Mouse (Mus musculus): ENCODE measurements around the gene Gm10134.

DNA sequence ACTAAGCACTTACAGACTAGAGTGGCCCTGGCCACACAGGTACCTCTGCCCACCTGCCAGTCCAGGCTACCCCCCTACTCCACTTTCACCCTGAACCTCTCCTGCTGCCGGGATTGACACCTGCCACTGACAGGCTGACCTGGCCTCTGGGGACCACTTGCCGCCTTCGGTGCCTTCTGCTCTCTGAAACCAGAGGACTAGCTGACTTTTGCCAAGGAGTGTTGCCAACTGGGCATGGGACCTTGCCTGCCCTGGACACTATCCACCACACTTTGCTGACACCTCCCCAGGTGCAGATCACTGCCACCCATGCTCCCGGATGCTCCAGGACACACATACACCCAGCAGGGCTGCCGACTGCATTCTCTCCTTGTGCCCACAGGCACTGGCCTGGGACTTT is 46.4 kb downstream of the Gm10134 start:
- no peak for TF ChIP-seq ZMIZ1 (IDR thresholded peaks at IDR 0.05; ENCODE audit: low read depth, low read length)
- no peak for TF ChIP-seq POLR2A (IDR thresholded peaks at IDR 0.05; ENCODE audit: low read depth, low read length)
- no peak for TF ChIP-seq ZKSCAN1 (IDR thresholded peaks at IDR 0.05; ENCODE audit: borderline replicate concordance, low read depth, low read length)
- no peak for TF ChIP-seq CTCF (conservative IDR thresholded peaks at IDR 0.05 in 1 of 2, IDR thresholded peaks at IDR 0.05 in 1 of 2; ENCODE audit: low read depth in 2 of 2, low read length in 2 of 2)
- TF ChIP-seq MAFK (IDR thresholded peaks at IDR 0.05; ENCODE audit: insufficient replicate concordance, low read length) = no peak
- no peak for TF ChIP-seq TBP (conservative IDR thresholded peaks at IDR 0.05; ENCODE audit: low read depth, low read length)
